Mouse (Mus musculus): ENCODE measurements around the gene Cds2.
"Not testable (repeated sequence)": the region's sequence is repeated elsewhere in the genome, so short reads cannot be mapped to it uniquely, and the experiment has no call there.

Cds2 gene

GRCm38 (mm10) chr2:132262879-132263398 lies at the start of gene Cds2:
Gene Cds2 (plus strand): TSS chr2:132263148.
- peak; percentile 99 for DNase-seq (ENCODE audit: low spot score in 2 of 2)

DNA sequence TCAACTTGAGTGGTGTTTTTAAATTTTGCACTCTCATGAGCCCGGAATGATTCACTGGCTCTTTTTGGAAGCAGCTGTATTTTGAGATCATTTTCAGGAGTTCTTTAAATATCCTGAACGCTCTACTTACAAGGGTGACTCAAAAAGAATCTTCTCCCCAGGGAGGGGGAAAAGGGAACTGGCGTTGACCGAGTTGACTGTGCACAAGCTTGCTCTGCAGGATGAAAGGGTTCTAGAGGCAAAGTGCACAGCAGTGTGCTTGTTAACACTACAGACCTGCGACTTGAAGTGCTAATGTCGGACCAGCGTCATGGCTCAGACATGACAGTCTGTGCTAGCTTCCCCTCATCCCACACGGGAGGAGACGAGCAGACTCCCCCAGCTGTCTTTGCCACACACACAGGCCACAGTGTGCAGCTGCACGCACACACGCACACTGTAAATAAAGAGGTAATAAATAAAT lies 41.3 kb upstream of the Cds2 start:
- DNase-seq (ENCODE audit: low spot score in 2 of 2): no peak

DNA sequence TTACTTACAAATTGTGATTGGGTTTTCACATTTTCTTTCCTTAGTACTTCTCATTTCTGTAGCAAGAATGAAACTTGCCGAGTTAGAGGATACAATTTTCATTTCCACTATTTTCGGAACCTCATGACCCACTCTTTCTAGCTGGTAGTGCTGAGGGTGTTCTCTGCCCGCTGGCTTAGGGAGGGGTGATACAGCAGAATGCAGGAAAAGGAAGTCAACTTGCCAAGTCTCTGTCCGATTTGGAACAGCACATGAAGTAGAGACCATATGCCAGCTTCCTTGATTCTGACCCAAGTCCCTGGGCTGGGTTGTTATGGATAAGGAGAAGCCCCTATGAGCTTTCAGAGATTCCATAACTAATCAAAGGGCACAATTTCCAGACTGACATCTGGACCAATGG lies 38.6 kb upstream of the Cds2 start:
- no peak for DNase-seq (ENCODE audit: low spot score in 2 of 2)

- no peak for DNase-seq (ENCODE audit: low spot score in 2 of 2)
These were observed 30.5 kb upstream of the Cds2 start for GRCm38 (mm10) chr2:132232413-132232945.

DNA sequence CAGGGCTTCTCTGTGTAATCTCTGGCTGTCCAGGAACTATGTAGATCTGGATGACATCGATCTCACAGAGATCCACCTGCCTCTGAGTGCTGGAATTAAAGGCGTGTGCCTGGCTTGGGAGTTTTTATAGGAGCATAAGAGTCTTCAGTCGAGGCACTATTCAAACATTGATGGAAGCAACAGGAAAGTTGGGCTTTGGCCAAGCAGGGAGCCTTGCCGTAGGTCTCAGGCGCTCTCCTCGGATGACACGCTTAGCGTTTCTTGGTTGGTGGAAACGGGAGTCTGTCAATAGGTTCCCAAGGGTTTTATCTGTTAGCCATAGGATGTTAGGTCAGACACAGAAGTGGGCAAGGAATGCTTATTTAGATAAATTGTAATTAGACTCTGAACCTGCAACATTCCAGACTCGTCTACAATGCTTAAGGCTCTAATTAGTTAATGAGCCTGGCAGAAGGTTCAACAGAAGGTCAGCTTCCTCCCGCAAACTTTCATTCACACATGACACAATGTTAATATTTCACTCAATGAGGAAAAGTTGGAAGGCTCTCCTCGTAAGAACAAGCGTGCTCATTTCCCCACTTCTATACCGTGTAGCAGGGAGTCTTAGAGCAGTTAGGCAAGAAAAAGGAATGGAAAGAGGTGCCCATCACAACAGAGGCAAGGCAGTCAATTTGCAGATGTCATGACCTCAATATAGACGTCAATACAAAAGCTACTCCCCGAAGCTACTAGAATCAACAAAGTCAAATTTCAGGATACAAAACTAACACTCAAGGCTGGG lies 28.8 kb upstream of the Cds2 start:
- DNase-seq (ENCODE audit: low spot score in 2 of 2): no peak

- no peak for DNase-seq (ENCODE audit: low spot score in 2 of 2)
These were observed 27.7 kb upstream of the Cds2 start for GRCm38 (mm10) chr2:132235291-132235690.

GRCm38 (mm10) chr2:132235975-132236374 lies 27.0 kb upstream of the Cds2 start:
- DNase-seq (ENCODE audit: low spot score in 2 of 2): no peak

DNA sequence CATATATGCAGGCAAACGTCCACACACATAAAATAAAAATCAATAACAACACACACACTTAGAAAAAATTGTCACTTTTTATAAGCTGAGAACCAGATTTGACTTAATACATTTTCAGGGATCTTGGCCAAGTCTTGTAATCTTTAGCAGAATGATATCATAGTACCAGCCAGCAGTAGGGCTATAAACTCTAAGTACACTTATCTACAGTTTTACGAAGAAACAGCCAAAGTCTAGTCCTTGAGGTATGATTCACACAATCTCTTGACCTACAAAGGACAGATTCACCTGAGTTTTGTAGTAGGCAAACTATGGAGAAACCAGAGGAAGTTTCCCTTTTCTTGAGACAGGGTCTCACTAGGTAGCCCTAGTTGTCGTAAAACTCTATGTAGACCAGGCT lies 23.5 kb upstream of the Cds2 start:
- DNase-seq (ENCODE audit: low spot score in 2 of 2): not testable (repeated sequence)

DNA sequence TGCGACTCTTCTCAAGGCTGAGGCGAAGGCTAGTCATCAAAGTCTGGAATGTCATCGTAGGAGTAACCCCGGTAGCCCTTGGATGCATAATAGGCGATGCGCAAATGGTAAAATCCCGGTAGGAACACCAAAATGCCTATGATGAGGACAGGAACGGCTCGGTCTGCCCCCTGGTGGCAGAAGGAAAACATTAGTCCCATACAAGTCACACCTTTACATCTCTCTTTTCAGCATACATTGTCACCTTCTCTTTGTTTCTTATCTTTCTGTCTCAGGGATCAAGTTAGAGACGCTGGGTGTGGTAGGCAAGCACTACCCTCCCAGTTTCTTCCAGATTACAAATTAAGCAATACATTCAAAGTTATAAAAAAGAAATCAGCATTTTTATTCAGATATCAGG lies 22.5 kb upstream of the Cds2 start:
- DNase-seq (ENCODE audit: low spot score in 2 of 2): peak in 1 of 2 experiments; percentile 14

GRCm38 (mm10) chr2:132243370-132243769 lies 19.6 kb upstream of the Cds2 start:
- DNase-seq (ENCODE audit: low spot score in 2 of 2): no peak

DNA sequence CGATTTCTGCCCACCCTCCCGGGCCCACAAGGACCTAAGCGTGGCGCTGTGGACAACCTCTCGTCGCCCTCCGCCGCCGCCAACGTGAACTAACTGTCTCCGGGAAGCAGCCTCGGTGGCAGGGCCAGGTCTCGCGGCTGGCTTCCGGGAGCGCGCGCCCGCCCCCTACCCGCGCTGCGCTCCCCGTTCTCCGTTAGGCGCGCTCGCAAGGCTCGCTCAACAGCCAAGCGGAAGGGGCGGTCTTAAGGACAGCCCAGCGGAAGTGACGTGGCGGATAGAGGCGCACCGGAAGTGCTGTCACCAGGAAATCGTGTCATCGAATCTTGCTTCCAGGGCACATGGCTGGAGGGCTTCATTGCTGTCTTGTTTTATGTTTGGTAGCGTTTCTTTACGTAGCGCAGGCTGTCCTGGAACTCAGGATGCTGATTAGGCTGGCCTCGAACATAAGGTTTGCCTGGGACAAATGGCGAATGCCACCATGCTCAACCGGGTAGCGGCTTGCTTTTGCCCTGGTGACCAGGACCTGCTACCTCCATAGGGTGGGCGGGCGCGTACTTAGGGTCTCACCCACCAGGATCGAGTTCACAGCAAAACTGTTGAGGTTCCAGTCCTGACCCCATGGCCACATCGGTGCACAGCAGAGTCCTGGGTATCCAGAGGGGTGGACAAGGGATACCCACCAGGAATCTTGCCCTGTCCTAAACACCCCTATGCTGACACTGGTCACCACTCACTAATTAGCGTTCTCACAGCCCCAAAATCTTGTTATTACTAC lies 15.2 kb upstream of the Cds2 start, which contains the start of gene Tmem230:
Gene Tmem230 (minus strand): TSS at position 269 of the 775 bp plus-strand sequence.
- DNase-seq (ENCODE audit: low spot score in 2 of 2): peak; percentile 81 to 90

DNA sequence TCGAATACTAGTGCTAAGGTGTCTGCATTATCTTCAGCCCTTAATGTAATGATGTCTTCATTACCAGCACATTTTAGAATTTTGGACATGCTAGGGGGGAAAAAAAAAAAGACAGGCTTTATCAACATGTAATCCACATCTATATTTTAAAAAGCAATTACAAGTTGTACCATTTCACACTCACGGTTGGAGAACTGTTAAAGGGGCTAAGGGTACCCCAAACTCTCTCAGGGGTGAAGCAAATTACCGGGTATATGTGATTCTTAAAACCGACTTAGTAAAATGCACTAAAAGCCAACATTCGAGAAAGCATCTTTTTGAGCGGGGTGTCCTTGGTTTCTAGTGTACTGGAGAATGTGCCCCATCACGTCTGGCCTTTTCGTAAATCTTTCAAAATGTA lies 11.0 kb upstream of the Cds2 start:
- no peak for DNase-seq (ENCODE audit: low spot score in 2 of 2)

DNA sequence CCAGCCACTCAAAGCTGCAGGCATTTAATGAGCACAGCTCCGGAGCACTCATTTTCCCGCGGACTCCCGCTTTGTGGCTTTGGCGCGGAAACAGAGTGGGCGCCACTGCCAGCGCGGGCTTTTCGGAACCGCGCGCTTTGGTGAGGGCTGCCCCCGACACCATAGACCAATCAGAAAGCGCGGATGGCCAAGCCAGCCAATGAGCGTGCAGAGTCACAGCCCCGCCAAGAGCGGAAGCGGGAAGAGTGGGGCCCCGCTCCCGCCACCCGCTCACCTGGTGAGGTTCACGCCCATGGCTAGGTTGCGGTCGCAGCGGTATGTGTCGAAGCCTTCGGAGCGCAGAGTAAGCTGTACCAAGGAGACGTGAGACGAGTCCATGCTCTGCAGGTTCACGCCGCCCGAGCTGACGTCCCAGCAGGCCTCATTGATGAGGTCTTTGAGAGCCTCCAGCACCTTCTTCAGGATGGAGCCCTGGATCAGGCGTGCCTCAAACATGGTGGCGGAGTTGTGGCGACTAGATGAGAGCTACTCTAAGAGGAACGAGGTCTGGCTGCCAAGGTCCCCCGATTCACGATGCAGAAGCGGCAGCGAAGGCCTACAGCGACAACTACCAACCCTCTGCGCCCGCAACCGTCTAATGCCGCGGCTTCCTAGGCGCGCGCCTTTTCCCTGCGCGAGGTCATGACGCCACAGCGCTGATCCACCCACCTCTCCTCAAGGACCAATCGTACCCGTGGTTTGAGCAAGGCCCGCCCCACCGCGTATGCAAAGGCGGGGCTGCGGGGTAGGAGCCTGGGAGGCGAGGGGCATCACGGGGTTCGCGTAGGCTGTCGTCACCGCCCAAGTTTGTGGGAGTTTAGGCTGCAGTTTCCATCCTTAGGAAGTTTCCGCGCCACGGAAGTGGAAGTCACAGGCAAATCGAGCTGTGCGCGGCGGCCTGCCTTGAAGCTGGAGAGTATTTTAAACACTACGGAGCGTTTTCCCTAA lies 10.1 kb upstream of the Cds2 start, which contains the start of gene Pcna:
Gene Pcna (minus strand): TSS at position 773 of the 987 bp plus-strand sequence.
- DNase-seq (ENCODE audit: low spot score in 2 of 2): peak; percentile 91 to 94

DNA sequence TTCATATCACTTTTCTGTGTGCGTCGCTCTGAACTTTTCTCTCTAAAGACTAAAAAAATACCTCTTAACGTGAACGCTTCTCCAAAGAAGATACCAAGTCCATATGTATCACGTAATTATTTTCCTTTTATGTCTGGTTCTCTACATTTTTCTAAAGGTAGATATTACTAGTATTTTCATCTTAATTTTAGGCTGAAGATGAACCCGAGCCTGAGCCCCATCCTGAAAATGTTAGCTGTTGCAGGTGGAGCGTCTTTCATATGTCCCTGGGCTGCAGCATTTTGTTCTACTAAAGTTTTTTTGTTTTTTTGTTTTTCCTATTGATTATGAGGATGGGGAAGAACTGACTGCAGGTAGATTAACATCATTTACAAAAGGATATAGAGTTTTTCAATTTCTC lies 9.3 kb upstream of the Cds2 start:
- no peak for DNase-seq (ENCODE audit: low spot score in 2 of 2)

DNA sequence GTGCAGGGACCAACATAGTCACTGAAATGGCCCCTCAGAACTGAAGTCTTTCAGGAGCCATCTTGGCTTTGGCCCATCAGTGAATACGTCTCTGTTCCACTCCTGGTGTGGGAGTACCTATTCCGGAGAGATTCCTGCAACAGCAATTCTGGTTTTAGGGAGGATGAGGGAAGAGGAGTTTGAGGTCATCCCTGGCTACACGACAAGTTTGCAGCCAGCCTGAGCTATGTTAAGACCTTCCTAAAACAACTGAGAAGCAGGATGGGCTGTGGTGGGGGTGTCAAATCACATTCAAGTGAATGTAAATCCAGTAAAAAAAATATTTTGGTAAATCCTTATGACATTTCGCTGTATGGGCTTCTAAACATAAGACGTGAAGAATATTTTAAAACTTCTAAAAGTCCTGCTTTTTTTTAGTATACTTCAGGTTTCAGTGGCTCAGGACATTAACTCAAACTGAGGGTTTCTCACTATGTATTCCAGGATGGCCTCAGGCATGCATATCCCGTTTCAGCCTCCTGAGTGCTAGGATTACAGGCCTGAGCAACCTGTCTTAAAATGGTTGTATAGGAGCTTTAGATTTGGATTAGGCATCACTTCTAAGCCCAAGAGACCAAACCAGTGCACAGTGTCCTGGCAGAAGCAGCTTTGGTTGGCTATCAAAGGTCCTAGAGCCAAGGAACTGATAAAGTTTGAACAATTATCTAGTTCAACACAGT lies 5.4 kb upstream of the Cds2 start:
- no peak for DNase-seq (ENCODE audit: low spot score in 2 of 2)

DNA sequence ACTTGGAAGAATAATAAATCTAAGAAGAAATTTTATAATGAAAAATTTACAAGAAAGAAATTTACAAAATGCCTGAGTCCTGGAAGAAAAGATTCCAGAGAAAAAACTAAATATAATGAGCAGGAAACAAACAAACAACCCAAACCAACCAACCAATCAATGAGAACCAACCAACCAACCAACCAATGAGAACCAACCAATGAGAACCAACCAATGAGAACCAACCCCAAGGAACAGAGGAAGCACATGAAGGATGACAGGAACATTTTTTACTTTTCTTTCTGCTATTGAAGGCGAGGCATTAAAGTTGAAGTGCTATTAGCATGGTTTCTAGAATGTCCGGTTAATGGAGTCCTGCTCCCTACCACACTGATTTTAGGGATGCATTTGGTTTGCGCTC lies 2.3 kb upstream of the Cds2 start:
- no peak for DNase-seq (ENCODE audit: low spot score in 2 of 2)

- DNase-seq (ENCODE audit: low spot score in 2 of 2): no peak
These were observed 773 bp upstream of the Cds2 start for GRCm38 (mm10) chr2:132262175-132262574.

GRCm38 (mm10) chr2:132263421-132264265 lies 695 bp downstream of the Cds2 start:
- DNase-seq (ENCODE audit: low spot score in 2 of 2): peak in 1 of 2 experiments; percentile 23

DNA sequence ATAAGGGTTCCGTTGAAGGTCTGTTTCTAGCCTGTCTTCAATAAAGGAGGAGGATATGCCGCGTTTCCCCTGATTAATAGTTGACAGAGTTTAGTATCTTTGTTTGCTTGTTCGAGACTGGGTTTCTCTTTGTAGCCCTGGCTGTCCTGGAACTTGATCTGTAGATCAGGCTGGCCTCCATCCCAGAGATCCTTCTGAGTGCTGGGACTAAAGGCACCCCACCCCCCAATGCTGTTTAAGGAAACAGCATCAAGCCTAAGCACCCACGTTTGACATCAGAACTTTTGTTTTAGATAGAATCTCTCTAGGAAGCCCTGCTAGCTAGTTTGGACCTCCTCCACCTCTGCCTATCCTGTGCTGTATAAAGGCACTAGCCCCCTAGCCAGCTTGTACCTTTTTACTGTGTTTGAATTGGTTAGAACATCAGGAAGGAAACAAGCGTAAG lies 1.3 kb downstream of the Cds2 start:
- DNase-seq (ENCODE audit: low spot score in 2 of 2): no peak

Measured in spleen, postnatal 14 days (tissue).